Mouse (Mus musculus) kidney, adult 2 months (tissue): ENCODE data around the gene Gm4491.

Source experiments
- CTCF ChIP-seq: fragments of 200-500 bp; conservative IDR thresholded peaks from 2 replicates; pipeline ENCODE4 v1.5.1; 2011; ENCODE audit warnings: low read depth, mild to moderate bottlenecking, control low read depth, low read length, moderate library complexity, mixed read lengths; ENCODE audit not compliant: insufficient read depth, insufficient read length
- POLR2A ChIP-seq: fragments of 200-500 bp; IDR thresholded peaks from one replicate; pipeline ENCODE4 v1.6.1; 2011; ENCODE audit warnings: low read depth, low read length, control low read depth

- TF ChIP-seq CTCF (no peak), POLR2A (no peak)
Observed at GRCm38 (mm10) chr14:57101623-57102022, 14.1 kb downstream of the Gm4491 start.
